ENCODE assay signal across 36 mouse cellular contexts in genomic region chr11:119168851-119169250, GRCm38 (mm10). TPM values are rescaled to one million over a fixed set of nuclear protein-coding genes. Genes with fewer than 3 reads are reported as not detected.
"Had no signal": no experiment of that assay in that cellular context is flagged by ENCODE, and none has a peak within 500 bp of the region (broad histone marks: within the 10 kb centered on the region; RNA-seq: fewer than 3 reads in every experiment).

No protein-coding gene starts in this region.

- H3K9ac ChIP-seq: heart, embryonic 12.5 days; heart, embryonic 13.5 days; heart, embryonic 15.5 days; hindbrain, embryonic 12.5 days; hindbrain, embryonic 13.5 days; hindbrain, embryonic 14.5 days; hindbrain, embryonic 15.5 days; intestine, embryonic 15.5 days; kidney, embryonic 15.5 days had no signal

- H3K4me3 ChIP-seq: heart, embryonic 12.5 days; heart, embryonic 13.5 days; heart, embryonic 15.5 days; hindbrain, embryonic 10.5 days; hindbrain, embryonic 12.5 days; hindbrain, embryonic 13.5 days; hindbrain, embryonic 15.5 days; intestine, embryonic 15.5 days; kidney, embryonic 15.5 days; layer of hippocampus, adult 2 months; left cerebral cortex, adult 2 months had no signal

- H3K4me2 ChIP-seq: heart, embryonic 11.5 days; heart, embryonic 12.5 days; heart, embryonic 13.5 days; heart, embryonic 15.5 days; hindbrain, embryonic 12.5 days; hindbrain, embryonic 13.5 days; hindbrain, embryonic 14.5 days; hindbrain, embryonic 15.5 days; intestine, embryonic 15.5 days; kidney, embryonic 15.5 days had no signal

- H3K9me3 ChIP-seq: heart, embryonic 12.5 days; heart, embryonic 13.5 days; heart, embryonic 15.5 days; hindbrain, embryonic 10.5 days; hindbrain, embryonic 12.5 days; hindbrain, embryonic 13.5 days; hindbrain, embryonic 15.5 days; intestine, embryonic 15.5 days; kidney, embryonic 15.5 days had no signal

- H3K27me3 ChIP-seq: heart, embryonic 12.5 days; heart, embryonic 13.5 days; heart, embryonic 15.5 days; hindbrain, embryonic 12.5 days; hindbrain, embryonic 13.5 days; hindbrain, embryonic 15.5 days; intestine, embryonic 15.5 days; kidney, embryonic 15.5 days had no signal

- DNase-seq: heart, postnatal 10 days; heart, postnatal 14 days; heart, postnatal 36 days; heart, postnatal 4 days; kidney, adult 11 months; kidney, adult 18-20 months; kidney, adult 2 months; kidney, adult 8-10 months; kidney, adult 9 months; kidney, postnatal 10 days; kidney, postnatal 14 days; kidney, postnatal 25 days; kidney, postnatal 36 days; kidney, postnatal 4 days; layer of hippocampus, adult 9-11 months; layer of hippocampus, postnatal 36 days had no signal

- H3K36me3 ChIP-seq: heart, embryonic 12.5 days; heart, embryonic 13.5 days; heart, embryonic 15.5 days; hindbrain, embryonic 15.5 days; intestine, embryonic 15.5 days; kidney, embryonic 15.5 days had no signal

- H3K27ac ChIP-seq: heart, embryonic 13.5 days; heart, embryonic 15.5 days; hindbrain, embryonic 10.5 days; hindbrain, embryonic 12.5 days; hindbrain, embryonic 13.5 days; hindbrain, embryonic 14.5 days; hindbrain, embryonic 15.5 days; hindbrain, postnatal 0 days; intestine, embryonic 15.5 days; kidney, embryonic 15.5 days; kidney, postnatal 0 days; layer of hippocampus, adult 2 months; left cerebral cortex, adult 2 months had no signal

- ATAC-seq: hindbrain, embryonic 16.5 days; hindbrain, postnatal 0 days; inflammation-experienced regulatory T-cells, adult 6 months; intestine, embryonic 15.5 days; intestine, embryonic 16.5 days; intestine, postnatal 0 days had no signal

RNA-seq across cellular contexts. Expression of gene Ccdc40, which starts 59.5 kb away (rescaled TPM):
- total RNA-seq: heart, postnatal 25 days had no signal
